Mouse (Mus musculus): ENCODE results near the gene Cfl1. TPM values are rescaled to one million over a fixed set of nuclear protein-coding genes. Genes with fewer than 3 reads are reported as not detected.

Cfl1 gene
- polyA plus RNA-seq, 1 experiment from 2014 or later = 2,209 TPM

DNA sequence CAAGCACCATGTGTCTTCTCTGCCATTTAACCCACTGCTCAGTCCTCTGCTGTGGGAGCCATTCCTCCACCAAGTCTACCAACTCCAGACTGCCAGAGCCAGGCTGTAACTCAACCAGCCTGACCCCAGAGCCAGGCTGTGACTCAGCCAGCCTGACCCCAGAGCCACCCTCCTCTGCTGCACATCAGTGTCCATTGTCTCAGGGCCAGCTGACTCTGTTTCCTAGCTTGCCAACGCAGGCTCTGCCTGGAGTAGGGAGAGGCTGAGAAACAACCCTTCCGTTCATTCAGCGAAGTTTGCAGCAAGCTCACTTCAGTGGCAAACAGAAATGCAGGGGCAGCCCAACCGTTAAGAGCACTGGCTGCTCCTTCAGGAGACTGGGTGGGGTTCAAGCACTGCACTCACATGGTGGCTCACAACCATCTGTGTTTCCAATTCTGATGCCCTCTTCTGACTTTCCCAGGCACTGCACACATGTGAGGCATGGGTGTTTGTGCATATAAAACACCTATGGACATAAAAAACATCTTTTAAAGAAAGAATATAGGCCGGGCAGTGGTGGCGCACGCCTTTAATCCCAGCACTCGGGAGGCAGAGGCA lies 26.8 kb downstream of the Cfl1 start:
- Histone ChIP-seq H3K4me2 (no peak overlapping the region), H3K27me3 (no peaks in the 10 kb centered on the region), H3K4me1 (0 out of 2 replicates have a peak, but pooled peaks cover 2% of the 10 kb centered on the region), H3K9ac (no peak overlapping the region), H3K9me3 (no peaks in the 10 kb centered on the region), H3K36me3 (no peaks in the 10 kb centered on the region), H3K4me3 (no peak overlapping the region), H3K27ac (no peak overlapping the region)
- 78% methylated on average over 8 of the region's 8 CpGs for WGBS
- ATAC-seq (ENCODE audit: insufficient number of reproducible peaks, low FRiP score, low TSS enrichment, low read depth) = no peak

DNA sequence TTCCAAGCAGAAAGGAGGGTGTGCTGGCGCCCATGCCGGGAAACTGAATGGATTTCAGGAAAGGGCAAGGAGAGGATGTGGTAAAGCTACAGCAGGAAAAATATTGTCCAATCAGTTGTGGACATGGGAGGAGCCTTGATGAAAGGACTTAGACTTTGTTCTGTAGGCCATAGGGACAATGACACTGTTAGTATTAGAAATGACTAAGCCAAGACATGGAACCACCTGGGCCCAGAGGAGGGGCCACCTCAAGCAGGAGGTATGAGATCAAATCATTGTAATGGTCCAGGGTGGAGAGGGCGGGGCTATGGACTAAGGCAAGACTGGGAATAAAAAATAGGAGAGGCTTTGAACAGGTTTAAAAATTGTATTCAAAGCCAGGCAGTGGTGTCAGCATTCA lies 28.5 kb downstream of the Cfl1 start:
- WGBS = 89% methylated on average over 3 of the region's 3 CpGs
- H3K4me2 ChIP-seq = no peak overlapping the region
- ATAC-seq (ENCODE audit: insufficient number of reproducible peaks, low FRiP score, low TSS enrichment, low read depth) = no peak
- no peak overlapping the region for H3K9ac ChIP-seq
- H3K4me3 ChIP-seq = no peak overlapping the region
- no peaks in the 10 kb centered on the region for H3K4me1 ChIP-seq
- no peak overlapping the region for H3K27ac ChIP-seq
- no peaks in the 10 kb centered on the region for H3K9me3 ChIP-seq
- no peaks in the 10 kb centered on the region for H3K27me3 ChIP-seq
- no peaks in the 10 kb centered on the region for H3K36me3 ChIP-seq

DNA sequence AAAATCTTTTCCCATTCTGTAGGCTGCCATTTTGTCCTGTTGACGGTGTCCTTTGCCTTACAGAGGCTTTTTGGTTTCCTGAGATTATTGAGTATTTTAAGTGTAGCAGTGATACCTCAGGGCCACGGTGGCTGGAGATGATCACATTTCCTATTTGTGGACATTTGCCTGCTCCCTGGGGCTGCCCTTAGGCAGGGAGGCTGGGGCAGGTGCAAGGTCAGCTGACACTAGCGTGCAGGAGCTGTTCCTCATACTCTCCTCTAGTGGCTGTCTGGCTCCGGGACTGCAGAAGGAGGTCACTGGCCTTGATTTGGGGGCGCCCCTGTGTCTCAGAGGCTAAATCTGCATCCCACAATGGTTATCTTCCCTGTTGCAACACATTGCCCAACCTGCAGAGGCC lies 34.9 kb downstream of the Cfl1 start:
- no peaks in the 10 kb centered on the region for H3K9me3 ChIP-seq
- no peaks in the 10 kb centered on the region for H3K36me3 ChIP-seq
- H3K4me2 ChIP-seq = no peak overlapping the region
- peaks cover 9% of the 10 kb centered on the region for H3K4me1 ChIP-seq
- H3K9ac ChIP-seq = no peak overlapping the region
- ATAC-seq (ENCODE audit: insufficient number of reproducible peaks, low FRiP score, low TSS enrichment, low read depth) = no peak
- H3K27ac ChIP-seq = no peak overlapping the region
- 67% methylated on average over 5 of the region's 5 CpGs for WGBS
- H3K4me3 ChIP-seq = no peak overlapping the region
- H3K27me3 ChIP-seq = no peaks in the 10 kb centered on the region

DNA sequence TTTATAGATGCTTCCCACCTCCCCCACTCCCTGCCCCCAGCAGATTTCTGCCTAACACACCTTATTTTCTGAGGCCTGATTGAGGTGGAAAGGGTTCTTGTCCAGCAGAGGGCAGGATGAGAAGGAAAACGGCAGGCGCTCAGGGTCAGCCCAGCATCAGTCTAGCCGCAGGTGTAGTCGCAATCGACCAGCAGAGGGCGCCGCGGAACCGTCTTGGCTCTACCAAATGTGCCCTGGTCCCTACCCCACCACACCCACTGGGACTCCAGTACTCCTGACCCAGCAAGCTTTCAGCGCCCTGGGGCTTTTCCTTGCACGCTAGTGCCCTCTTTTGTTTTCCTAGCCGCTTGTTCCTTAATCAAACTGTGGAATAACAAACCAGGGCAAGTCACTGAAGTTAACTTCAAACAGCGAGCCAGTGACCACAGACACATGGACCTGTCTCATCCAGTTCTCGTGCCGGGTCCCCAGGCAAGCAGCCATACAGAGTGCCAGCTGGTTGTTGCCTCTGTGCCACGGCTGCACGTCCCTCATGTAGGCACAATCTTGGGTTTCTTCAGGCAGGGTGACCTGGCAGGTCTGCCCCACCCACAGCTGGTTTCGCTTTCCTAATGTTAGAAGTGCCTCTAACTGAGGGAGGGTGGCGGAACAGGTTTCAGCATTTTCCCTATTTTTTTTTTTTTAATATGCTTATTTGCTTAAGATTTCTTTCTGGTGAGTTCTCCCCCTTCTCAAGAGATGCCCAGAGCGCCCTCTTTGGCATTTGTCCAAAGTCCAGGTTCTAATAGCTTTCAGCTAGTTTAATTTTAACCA lies 39.3 kb downstream of the Cfl1 start:
- H3K27ac ChIP-seq = peak overlapping the region; percentile 28
- H3K27me3 ChIP-seq = no peaks in the 10 kb centered on the region; the same call in 1 of the 2 replicates
- H3K4me1 ChIP-seq = peaks cover 12% of the 10 kb centered on the region
- WGBS = 12% methylated on average over 20 of the region's 20 CpGs
- no peaks in the 10 kb centered on the region for H3K9me3 ChIP-seq
- ATAC-seq (ENCODE audit: insufficient number of reproducible peaks, low FRiP score, low TSS enrichment, low read depth) = peak; percentile 89
- H3K36me3 ChIP-seq = no peaks in the 10 kb centered on the region
- peak overlapping the region; percentile 43 for H3K4me2 ChIP-seq
- 0 out of 2 replicates have a peak overlapping the region, but pooled peaks have one; percentile 1 for H3K9ac ChIP-seq
- H3K4me3 ChIP-seq = peak overlapping the region; percentile 24

DNA sequence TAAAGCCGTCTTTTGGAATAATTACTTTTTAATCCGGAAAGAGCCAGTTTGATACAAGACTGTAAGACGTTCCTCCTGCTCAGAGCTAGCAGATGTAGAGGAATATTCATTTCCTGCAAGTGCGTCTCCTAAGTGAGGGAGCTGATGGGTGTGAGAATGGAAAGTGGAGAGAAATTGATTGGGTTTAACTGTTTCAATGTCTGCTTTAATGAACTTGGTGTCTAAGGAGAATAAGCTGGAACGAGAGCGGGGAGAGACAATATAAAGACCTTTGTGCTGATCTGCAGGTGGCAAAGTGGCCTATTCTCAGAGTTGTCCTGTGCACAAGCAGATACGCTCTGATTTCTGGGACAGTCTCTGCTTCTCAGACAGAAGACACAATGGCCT lies 39.9 kb downstream of the Cfl1 start:
- H3K9me3 ChIP-seq = no peaks in the 10 kb centered on the region
- WGBS = 50% methylated on average over 7 of the region's 7 CpGs
- H3K4me2 ChIP-seq = no peak overlapping the region
- no peak overlapping the region for H3K9ac ChIP-seq
- H3K27me3 ChIP-seq = no peaks in the 10 kb centered on the region; the same call in 1 of the 2 replicates
- no peak overlapping the region for H3K4me3 ChIP-seq
- H3K27ac ChIP-seq = peak overlapping the region; percentile 1; the same call in 1 of the 2 replicates
- peaks cover 12% of the 10 kb centered on the region for H3K4me1 ChIP-seq
- H3K36me3 ChIP-seq = no peaks in the 10 kb centered on the region
- ATAC-seq (ENCODE audit: insufficient number of reproducible peaks, low FRiP score, low TSS enrichment, low read depth) = no peak

DNA sequence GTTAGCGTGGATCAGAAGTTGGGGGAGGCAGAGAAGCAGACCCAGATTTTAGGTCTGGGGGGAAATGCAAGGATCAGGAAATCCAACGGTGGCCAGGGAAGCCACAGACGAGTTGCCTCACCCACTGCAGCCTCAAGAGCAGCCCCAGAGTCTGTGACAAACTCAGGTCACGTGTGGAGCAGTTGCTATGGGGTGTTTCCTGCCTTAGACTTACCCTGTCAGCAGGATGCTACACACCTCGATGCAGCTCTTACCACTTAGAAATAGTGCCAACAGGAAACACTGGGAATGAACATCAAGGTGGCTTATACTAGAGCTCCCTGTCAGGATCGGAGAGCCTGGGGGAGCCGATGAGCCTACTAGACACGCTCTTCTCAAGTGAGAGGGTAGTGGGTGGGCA lies 42.3 kb downstream of the Cfl1 start:
- Histone ChIP-seq H3K27ac (no peak overlapping the region), H3K9ac (no peak overlapping the region), H3K9me3 (no peaks in the 10 kb centered on the region), H3K36me3 (no peaks in the 10 kb centered on the region), H3K4me3 (no peak overlapping the region), H3K4me2 (no peak overlapping the region), H3K4me1 (peaks cover 12% of the 10 kb centered on the region), H3K27me3 (peaks cover 5% of the 10 kb centered on the region)
- no peak for ATAC-seq (ENCODE audit: insufficient number of reproducible peaks, low FRiP score, low TSS enrichment, low read depth)
- WGBS = 59% methylated on average over 8 of the region's 8 CpGs

DNA sequence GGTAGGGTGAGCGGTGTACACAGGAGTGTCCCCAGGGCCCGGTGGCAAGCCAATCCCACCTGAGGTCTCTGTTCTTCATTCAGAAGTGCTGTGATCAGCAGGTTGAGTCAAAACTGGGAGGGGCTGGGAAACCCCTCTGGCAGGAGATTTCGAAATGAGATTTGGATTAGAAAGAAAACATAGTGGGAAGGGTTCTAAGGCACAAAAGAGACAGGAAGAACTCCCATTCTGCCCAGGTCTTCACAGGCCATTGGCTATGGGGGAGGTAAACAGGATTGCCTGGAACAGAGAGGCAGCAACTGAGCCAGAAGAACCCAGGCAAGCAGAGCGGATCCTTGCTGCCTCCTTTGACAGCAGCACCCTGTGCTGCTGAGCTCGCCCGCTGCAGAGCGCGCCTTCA lies 48.5 kb downstream of the Cfl1 start:
- Histone ChIP-seq H3K9ac (no peak overlapping the region), H3K27ac (peak overlapping the region; percentile 69), H3K36me3 (no peaks in the 10 kb centered on the region), H3K4me3 (no peak overlapping the region), H3K27me3 (peaks cover 5% of the 10 kb centered on the region; the same call in 1 of the 2 replicates), H3K9me3 (no peaks in the 10 kb centered on the region), H3K4me1 (peaks cover 2% of the 10 kb centered on the region; the same call in 1 of the 2 replicates), H3K4me2 (no peak overlapping the region)
- ATAC-seq (ENCODE audit: insufficient number of reproducible peaks, low FRiP score, low TSS enrichment, low read depth) = no peak
- 64% methylated on average over 8 of the region's 8 CpGs for WGBS

DNA sequence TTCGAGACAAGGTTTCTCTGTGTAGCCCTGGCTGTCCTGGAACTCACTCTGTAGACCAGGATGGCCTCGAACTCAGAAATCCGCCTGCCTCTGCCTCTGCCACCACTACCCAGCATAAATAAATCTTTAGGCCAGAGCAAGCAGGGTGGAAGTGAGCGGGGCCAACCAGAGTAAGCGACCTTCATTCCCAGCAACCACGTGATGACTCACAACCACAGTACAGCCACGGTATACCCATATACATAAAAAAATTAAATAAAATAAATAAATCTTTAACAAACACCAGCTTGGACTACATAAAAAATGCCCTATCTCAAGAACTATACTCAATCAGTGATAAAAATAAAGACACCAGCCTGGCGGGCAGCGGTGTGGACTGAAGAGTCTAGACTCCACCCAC lies 53.1 kb downstream of the Cfl1 start:
- no peaks in the 10 kb centered on the region for H3K36me3 ChIP-seq
- H3K9ac ChIP-seq = no peak overlapping the region
- H3K4me3 ChIP-seq = no peak overlapping the region
- H3K9me3 ChIP-seq = no peaks in the 10 kb centered on the region
- no peaks in the 10 kb centered on the region for H3K27me3 ChIP-seq
- no peak for ATAC-seq (ENCODE audit: insufficient number of reproducible peaks, low FRiP score, low TSS enrichment, low read depth)
- 85% methylated on average over 9 of the region's 9 CpGs for WGBS
- no peak overlapping the region for H3K4me2 ChIP-seq
- no peaks in the 10 kb centered on the region for H3K4me1 ChIP-seq
- H3K27ac ChIP-seq = 0 out of 2 replicates have a peak overlapping the region, but pooled peaks have one; percentile 8

DNA sequence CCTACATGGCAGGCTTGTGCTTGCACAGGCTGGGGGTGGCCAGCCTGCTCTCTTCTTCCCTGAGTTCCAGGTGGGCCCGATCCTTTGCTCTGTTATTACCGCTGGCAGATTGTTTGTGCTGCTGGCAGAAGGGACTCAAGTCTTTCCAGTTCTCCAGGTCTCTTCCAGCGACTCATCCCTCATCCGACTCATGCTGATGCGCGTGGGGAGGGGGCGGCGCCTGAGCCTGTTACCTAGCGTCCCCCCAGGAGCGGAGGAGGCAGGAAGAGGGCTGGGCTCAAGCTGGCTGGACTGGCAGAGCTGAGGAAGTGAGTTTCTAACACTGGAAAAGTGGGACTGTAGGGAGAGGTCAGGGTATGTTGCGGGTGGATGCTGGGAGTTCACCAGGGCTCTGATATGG lies 53.8 kb downstream of the Cfl1 start:
- no peak overlapping the region for H3K4me2 ChIP-seq
- 0 out of 2 replicates have a peak overlapping the region, but pooled peaks have one; percentile 8 for H3K27ac ChIP-seq
- no peak overlapping the region for H3K9ac ChIP-seq
- no peaks in the 10 kb centered on the region for H3K4me1 ChIP-seq
- 46% methylated on average over 11 of the region's 11 CpGs for WGBS
- no peaks in the 10 kb centered on the region for H3K9me3 ChIP-seq
- H3K4me3 ChIP-seq = no peak overlapping the region
- H3K27me3 ChIP-seq = no peaks in the 10 kb centered on the region
- ATAC-seq (ENCODE audit: insufficient number of reproducible peaks, low FRiP score, low TSS enrichment, low read depth) = no peak
- no peaks in the 10 kb centered on the region for H3K36me3 ChIP-seq

Other genes starting within 250 kb of the Cfl1 start
- gene Pacs1, start 217.3 kb upstream of the Cfl1 start, polyA plus RNA-seq (2015; fragmentation: Nextera tagmentation; extraction: Ambion mirVana) = 19.9 and 23.7 TPM in 2 replicates
- gene Sf3b2, start 195.0 kb upstream of the Cfl1 start, polyA plus RNA-seq (2015; fragmentation: Nextera tagmentation; extraction: Ambion mirVana) = 291 and 302 TPM in 2 replicates
- gene Gal3st3, start 192.1 kb upstream of the Cfl1 start, polyA plus RNA-seq (2015; fragmentation: Nextera tagmentation; extraction: Ambion mirVana) = 4.7 and 5.5 TPM in 2 replicates
- not detected in 2 replicates for gene Catsper1, start 154.7 kb upstream of the Cfl1 start, polyA plus RNA-seq (2015; fragmentation: Nextera tagmentation; extraction: Ambion mirVana)
- 40.0 and 50.9 TPM in 2 replicates for gene Cst6, start 140.9 kb upstream of the Cfl1 start, polyA plus RNA-seq (2015; fragmentation: Nextera tagmentation; extraction: Ambion mirVana)
- gene Eif1ad, start 123.7 kb upstream of the Cfl1 start, polyA plus RNA-seq (2015; fragmentation: Nextera tagmentation; extraction: Ambion mirVana) = 57.3 and 60.1 TPM in 2 replicates
- gene Banf1, start 123.3 kb upstream of the Cfl1 start, polyA plus RNA-seq (2015; fragmentation: Nextera tagmentation; extraction: Ambion mirVana) = 372 and 374 TPM in 2 replicates
- 67.0 and 72.1 TPM in 2 replicates for gene Sart1, start 101.8 kb upstream of the Cfl1 start, polyA plus RNA-seq (2015; fragmentation: Nextera tagmentation; extraction: Ambion mirVana)
- gene Tsga10ip, start 87.9 kb upstream of the Cfl1 start, polyA plus RNA-seq (2015; fragmentation: Nextera tagmentation; extraction: Ambion mirVana) = 0.42 TPM in 1 of 2 replicates, not detected in the other
- 254 and 257 TPM in 2 replicates for gene Drap1, start 65.5 kb upstream of the Cfl1 start, polyA plus RNA-seq (2015; fragmentation: Nextera tagmentation; extraction: Ambion mirVana)
- 68.6 and 69.9 TPM in 2 replicates for gene AI837181, start 65.3 kb upstream of the Cfl1 start, polyA plus RNA-seq (2015; fragmentation: Nextera tagmentation; extraction: Ambion mirVana)
- not detected in 2 replicates for gene Fosl1, start 42.9 kb upstream of the Cfl1 start, polyA plus RNA-seq (2015; fragmentation: Nextera tagmentation; extraction: Ambion mirVana)
- gene Ccdc85b, start 32.6 kb upstream of the Cfl1 start, polyA plus RNA-seq (2015; fragmentation: Nextera tagmentation; extraction: Ambion mirVana) = 6.6 and 6.9 TPM in 2 replicates
- 99.3 and 105 TPM in 2 replicates for gene Fibp, start 29.8 kb upstream of the Cfl1 start, polyA plus RNA-seq (2015; fragmentation: Nextera tagmentation; extraction: Ambion mirVana)
- gene Ctsw, start 21.9 kb upstream of the Cfl1 start, polyA plus RNA-seq (2015; fragmentation: Nextera tagmentation; extraction: Ambion mirVana) = 0.82 and 1.7 TPM in 2 replicates
- 221 and 223 TPM in 2 replicates for gene Efemp2, start 16.5 kb upstream of the Cfl1 start, polyA plus RNA-seq (2015; fragmentation: Nextera tagmentation; extraction: Ambion mirVana)
- 35.5 and 36.6 TPM in 2 replicates for gene Mus81, start 2.1 kb upstream of the Cfl1 start, polyA plus RNA-seq (2015; fragmentation: Nextera tagmentation; extraction: Ambion mirVana)
- gene 1700020D05Rik, start 13.3 kb downstream of the Cfl1 start, polyA plus RNA-seq (2015; fragmentation: Nextera tagmentation; extraction: Ambion mirVana) = not detected in 2 replicates
- 9.4 and 10.3 TPM in 2 replicates for gene Snx32, start 20.1 kb downstream of the Cfl1 start, polyA plus RNA-seq (2015; fragmentation: Nextera tagmentation; extraction: Ambion mirVana)
- 30.1 and 30.3 TPM in 2 replicates for gene Ovol1, start 70.2 kb downstream of the Cfl1 start, polyA plus RNA-seq (2015; fragmentation: Nextera tagmentation; extraction: Ambion mirVana)
- 4.3 and 4.4 TPM in 2 replicates for gene Ap5b1, start 77.6 kb downstream of the Cfl1 start, polyA plus RNA-seq (2015; fragmentation: Nextera tagmentation; extraction: Ambion mirVana)
- gene Rnaseh2c, start 111.4 kb downstream of the Cfl1 start, polyA plus RNA-seq (2015; fragmentation: Nextera tagmentation; extraction: Ambion mirVana) = 115 and 116 TPM in 2 replicates
- 43.3 and 48.7 TPM in 2 replicates for gene Kat5, start 119.8 kb downstream of the Cfl1 start, polyA plus RNA-seq (2015; fragmentation: Nextera tagmentation; extraction: Ambion mirVana)
- gene Rela, start 147.0 kb downstream of the Cfl1 start, polyA plus RNA-seq (2015; fragmentation: Nextera tagmentation; extraction: Ambion mirVana) = 57.3 and 62.0 TPM in 2 replicates
- gene Sipa1, start 173.3 kb downstream of the Cfl1 start, polyA plus RNA-seq (2015; fragmentation: Nextera tagmentation; extraction: Ambion mirVana) = 31.1 and 31.2 TPM in 2 replicates
- gene Map3k11, start 198.3 kb downstream of the Cfl1 start, polyA plus RNA-seq (2015; fragmentation: Nextera tagmentation; extraction: Ambion mirVana) = 22.7 and 24.9 TPM in 2 replicates
- gene Pcnx3, start 198.5 kb downstream of the Cfl1 start, polyA plus RNA-seq (2015; fragmentation: Nextera tagmentation; extraction: Ambion mirVana) = 18.5 and 20.9 TPM in 2 replicates
- 3.1 and 4.4 TPM in 2 replicates for gene Kcnk7, start 213.9 kb downstream of the Cfl1 start, polyA plus RNA-seq (2015; fragmentation: Nextera tagmentation; extraction: Ambion mirVana)
- 28.9 and 48.5 TPM in 2 replicates for gene Ehbp1l1, start 235.9 kb downstream of the Cfl1 start, polyA plus RNA-seq (2015; fragmentation: Nextera tagmentation; extraction: Ambion mirVana)
- gene Fam89b, start 239.2 kb downstream of the Cfl1 start, polyA plus RNA-seq (2015; fragmentation: Nextera tagmentation; extraction: Ambion mirVana) = 101 and 107 TPM in 2 replicates

Measured in limb, embryonic 15.5 days (tissue).